Mouse (Mus musculus) embryonic fibroblast, embryonic 13.5 days (primary cell): Measurements from ENCODE around the gene Lmcd1.

Experiments used
- CTCF ChIP-seq: IDR thresholded peaks from 2 replicates; pipeline ENCODE4 v1.5.1; 2011; ENCODE audit warnings: mild to moderate bottlenecking, control low read depth, low read length, moderate library complexity, borderline replicate concordance; ENCODE audit not compliant: insufficient read depth
- POLR2A ChIP-seq: IDR thresholded peaks from 2 replicates; pipeline ENCODE4 v1.6.1; 2011; ENCODE audit warnings: low read depth, mild to moderate bottlenecking, control low read depth, low read length, moderate library complexity

GRCm38 (mm10) chr6:112379054-112379453 is 105.5 kb downstream of the Lmcd1 start:
- TF ChIP-seq POLR2A = no peak
- no peak for TF ChIP-seq CTCF
